Mouse (Mus musculus) spleen, postnatal 4 days (tissue): ENCODE data around the gene Ntm.

Experiments
- DNase-seq, 2 experiments: peaks; one replicate each; pipeline ENCODE4 v3.0.0; 2022; ENCODE audit warnings: low spot score in 2 of 2

The Ntm gene

DNA sequence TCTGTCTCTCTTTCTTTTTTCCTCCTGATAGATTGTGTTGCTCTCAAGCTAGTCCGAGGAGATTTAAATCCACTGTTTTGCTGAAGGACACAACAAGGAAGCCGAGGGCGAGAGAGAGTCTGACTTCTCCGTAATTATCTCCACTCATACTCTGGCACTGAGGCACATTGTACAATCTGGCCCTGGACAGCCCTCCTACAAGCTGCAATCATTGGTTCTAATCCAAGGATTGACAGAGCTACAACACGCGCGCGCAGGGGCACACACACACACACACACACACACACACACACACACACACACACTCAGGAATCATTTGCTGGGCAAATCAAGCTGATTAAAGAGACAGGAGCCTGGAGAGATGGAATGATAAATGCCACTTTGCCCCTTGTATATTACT is at the start of gene Ntm:
Gene Ntm, minus strand, starts transcription at position 164 of the 400 bp plus-strand sequence.
- no peak for DNase-seq

DNA sequence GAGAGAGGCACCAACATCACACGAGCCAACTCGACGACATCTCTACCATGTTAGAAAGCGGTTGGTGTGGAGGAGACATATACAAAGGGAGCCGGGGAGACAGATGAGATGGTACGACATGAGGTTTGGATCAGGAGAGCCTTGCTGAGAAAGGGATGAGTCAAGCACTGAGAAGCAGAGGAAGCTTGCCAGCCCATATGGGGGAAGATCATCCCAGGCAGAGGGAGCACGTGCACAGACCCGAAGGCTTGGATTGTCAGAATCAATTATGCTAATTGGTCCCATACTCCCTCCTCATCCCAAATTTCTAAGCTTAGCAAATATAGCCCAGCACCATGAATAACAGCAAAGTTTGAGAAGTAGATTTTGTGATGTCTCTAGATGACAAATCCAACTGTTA is 42.8 kb upstream of the Ntm start:
- no peak for DNase-seq

DNA sequence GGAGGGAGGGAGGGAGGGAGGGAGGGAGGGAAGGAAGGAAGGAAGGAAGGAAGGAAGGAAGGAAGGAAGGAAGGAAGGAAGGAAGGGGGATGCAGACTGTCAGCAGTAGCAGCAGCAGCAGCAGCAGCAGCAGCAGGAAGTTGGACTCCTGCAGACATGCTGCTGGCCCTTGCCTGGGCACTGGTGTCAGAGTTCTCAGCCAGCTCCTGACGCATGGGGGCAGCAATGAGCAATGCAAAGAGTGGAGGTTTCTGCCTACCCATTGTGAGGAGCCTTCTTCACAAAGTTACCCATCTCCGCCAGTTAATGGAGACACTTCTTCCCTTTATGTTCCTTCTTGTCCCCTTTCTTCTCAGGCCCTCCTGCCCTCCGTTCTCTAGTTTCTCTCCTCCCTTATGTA is 40.7 kb upstream of the Ntm start:
- DNase-seq = no peak

DNA sequence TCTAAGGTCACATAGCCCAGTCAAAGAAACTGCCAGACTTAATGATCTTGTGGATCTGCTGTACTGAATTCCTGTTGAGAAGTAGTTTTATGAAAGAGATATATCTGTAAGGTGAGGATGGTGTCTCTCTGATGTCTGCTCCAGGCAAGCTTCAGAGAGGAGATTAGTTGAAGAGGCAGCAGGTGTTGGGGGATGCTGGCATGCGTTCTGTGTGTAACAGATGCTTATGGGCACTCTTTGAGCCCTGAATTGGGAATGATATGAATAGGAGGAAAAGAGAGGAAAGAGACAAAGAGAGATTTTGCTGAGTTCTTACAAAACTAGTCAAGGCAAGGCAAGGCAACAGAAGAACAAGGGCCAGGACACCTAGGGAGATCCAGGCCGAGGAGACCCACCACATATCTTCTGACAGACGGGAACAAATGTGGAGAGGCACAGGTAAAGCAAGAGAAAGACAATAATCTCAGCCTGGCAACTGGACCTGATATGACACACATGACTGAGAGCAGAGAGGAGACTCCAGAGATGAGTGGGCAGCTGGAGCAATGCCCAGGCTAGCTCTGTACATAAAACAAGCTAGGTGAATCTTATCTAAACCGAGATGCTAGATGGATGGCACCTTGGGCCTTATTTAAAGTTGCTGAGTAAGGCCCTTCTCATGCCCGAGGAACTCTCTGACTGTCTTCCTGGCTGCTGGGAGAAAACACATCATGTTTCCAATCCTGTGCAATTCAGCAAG is 18.4 kb upstream of the Ntm start:
- no peak for DNase-seq

DNA sequence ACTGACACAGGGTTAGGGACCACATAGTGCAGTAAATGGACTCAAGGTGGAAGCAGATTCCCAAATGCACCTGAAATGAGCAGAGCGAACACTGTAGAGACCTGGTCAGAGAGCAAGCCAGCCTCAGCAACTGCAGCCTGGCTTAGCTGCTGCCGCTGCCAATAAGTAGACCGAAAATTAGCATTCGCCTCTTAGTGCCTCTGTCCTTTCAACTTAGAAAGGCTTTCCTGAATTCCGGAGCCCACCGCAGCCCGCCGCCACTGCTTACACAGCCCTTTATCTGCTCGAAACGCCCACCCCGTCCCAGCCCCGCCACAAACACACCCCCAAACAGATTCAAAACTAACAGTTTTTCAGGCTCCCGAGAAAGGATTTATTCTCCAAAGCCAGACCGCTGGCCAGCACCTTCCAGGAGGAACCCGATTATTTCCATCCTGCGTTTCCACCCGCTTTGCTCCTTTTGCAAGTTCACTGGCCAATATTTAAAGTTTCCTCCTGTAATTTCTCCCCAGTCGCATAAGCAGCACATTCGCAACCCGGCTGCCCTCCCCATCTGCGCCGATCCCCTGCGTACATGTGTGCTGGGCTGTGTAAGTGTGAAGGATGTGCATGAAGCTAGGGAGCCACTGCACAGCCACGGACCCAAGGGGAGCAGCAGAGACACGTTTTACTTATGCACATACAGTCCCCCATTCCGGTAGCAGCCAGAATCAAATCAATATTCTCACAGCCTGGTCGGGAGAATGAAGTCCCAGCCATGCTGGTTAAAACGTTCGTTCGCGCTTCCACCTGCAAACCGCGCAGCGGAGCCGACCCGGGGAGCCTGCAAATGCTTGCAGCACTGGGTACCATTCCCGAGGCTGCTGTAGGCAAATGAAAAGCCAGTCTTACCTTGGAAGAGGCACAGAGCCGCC is 730 bp downstream of the Ntm start:
- no peak for DNase-seq

DNA sequence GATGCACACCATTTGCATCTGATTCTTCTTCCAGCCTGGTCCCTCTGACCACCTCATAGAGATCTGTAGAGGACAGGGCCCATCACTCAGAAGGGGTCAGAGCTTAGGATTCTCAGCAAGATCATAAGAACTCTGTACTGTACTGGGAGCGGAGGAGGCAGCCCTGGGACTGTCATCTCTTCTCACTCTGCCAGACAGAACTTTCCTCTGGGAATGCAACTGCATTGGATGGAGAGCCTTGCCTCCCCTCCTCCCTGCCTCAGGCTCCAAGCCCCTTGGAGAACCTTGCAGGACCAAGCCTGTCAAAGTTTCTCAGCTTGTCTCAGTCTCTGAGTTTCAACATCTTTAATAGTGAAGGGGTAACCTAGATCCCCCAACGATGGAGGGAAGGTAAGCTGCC is 1.4 kb downstream of the Ntm start:
- no peak for DNase-seq

DNA sequence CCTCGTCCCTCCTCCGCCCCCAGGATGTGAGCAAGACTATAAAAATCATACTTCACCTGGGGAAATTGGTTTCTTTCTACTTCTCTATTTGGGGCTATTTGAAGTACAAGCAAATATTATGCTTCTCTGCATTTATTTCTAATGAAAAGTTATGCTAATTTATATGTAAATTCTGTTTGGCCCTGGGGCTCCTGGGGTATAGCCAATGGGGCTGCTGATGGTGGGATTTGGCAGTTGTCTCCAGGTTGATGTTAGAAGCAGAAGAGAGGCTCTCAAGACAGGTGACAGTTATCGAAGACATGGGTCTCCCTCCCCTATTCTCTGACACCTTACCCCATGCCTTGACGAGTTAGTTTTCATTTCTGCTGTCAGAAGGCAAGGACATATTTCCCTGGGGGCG is 2.2 kb downstream of the Ntm start:
- DNase-seq = no peak

DNA sequence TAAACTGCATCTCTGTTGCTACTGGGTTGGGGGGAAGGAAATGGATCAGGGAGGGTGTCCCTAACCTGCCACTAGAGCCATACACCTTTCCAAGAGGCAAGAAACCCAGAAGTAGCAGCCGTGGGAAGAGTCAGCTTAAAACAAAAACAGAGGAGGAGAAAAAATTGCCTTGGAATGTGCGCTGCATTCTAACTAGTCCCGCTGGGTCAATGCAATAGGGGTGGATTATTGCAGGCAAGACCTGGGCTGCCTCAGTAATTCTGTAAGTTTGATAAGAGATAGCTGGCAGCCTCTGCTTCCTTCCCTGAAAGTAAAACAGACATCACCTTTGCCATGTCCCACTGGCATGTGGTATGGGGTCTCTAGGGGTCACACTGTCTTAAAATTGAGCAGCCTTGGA is 2.7 kb downstream of the Ntm start:
- no peak for DNase-seq

DNA sequence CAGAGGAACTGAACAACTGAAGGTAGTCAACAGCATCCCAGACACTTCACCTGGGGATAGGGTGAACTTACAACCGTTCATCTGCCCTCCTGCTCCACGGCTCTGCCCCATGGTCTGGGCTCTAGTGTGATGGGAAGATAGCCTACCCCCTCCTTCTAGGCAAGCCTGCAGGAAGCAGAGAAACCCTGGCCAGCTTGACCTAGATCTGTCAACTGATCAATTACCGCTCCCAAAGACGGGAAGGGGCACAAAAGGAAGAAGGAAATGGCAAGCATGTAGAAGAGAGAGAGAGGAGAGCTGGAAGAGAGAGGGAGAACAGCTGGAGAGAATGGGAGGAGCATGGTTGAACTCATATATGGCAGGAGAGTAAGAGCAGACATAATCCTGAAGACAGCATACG is 6.0 kb downstream of the Ntm start:
- no peak for DNase-seq

DNA sequence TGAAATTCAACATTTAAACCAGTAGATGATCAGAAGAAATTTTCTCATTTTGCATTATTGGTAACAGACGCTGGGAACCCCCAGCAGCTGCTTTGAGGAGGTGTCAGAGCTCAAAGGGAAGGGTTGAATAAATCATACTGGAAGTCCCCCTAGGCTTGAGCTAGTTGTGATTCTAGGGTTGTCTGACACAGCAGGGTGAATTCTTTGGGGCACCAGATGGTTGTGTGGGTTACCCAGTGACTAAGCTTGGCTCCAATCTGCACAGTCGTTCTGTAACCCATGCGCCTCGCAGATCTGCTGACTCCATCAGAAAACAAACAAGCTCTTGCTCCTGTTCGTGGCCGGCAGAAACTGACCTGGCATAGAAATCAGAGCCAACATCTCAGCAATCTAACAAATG is 8.9 kb downstream of the Ntm start:
- no peak for DNase-seq

DNA sequence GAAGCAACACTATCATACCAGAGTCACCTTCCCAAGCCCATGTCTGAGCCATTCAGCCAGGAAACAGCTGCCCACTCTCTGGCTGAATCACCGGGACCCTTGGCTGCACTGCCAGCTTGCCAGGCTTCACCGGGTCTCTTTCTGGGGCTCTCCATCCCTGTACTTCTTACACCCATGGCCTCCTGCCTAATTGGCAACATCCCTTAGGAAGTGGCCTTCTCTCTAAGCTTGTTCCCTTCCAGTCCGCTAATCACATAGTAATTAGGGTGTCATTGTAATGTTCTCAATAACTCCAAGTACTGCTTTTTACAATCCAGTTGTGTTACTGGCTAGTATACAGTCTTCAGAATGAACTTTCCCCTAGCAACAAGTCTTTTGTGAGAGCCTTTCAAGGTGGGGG is 13.9 kb downstream of the Ntm start:
- no peak for DNase-seq

DNA sequence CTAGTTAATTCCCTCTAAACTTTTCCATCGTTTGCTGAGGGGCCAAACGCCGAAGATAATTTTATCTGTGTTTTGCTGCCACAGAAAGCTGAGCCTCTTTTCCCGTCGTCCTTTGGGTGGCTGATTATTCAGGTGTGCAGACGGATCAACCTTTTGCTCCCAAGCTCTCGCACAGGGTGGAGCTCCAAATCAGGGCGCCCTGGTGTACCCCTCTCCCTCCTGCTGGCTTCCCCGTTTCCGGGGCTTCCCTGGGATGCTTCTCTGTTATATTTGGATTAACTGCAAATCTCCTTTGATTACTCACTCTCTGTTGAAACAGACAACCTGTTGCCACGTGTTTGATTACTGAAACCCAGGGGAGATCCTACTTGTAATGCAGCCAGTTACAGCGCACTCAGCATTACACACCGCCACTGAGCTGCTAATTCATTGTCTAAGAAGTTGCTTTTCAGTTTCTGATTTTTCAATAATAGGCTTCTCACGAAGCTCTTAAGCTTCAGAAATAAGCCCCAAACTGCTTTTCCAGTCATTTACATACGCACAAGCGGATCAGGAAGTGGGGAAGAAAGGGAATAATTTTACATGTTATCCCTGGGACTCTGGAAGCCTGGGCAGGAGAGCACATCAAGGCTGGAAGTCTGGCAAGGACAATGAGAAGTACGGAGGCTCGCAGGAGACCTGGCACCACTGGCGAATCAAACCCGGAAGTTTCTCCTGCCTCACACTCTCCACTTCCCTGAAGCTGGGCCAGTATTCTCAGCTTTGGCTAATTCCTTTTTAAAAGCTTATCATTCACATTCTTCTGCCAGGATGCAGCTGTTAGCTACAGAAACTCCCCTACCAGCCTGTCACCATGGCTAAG is 19.5 kb downstream of the Ntm start:
- no peak for DNase-seq

DNA sequence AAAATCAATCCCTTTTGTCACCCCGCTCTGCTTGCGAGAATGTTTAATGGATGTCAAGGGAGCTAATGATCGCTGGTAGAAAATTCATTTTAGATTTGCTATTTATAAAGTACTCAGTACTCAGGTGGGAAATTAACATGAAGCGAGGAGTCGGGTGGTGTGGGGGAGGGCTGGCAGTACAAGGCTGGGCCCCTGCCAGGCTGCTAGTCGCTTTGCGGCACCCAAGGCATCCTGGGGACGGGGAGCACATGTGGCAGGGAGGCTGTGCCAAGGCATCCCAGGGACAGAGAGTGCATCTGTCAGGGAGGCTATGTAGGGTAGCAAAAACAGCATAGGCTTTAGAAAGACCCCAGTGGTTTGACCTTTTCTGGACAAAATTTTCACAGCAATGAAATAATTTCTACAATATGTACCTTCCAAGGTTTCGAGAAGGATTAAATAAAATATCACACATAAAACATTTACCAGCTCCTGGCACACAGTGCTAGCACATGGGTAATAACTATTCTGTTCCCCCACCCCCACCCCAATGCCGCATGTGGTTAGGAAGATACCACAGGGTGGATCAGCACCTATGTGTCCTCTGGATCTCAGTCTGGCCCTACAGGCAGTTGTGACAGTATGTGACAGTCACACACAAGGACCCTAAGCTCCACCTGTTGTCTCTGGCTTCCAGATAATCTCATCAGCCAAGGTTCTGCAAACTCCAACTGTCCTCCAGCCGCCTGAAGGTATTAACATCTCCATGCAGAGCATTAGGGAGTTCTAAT is 20.6 kb downstream of the Ntm start:
- DNase-seq = no peak

DNA sequence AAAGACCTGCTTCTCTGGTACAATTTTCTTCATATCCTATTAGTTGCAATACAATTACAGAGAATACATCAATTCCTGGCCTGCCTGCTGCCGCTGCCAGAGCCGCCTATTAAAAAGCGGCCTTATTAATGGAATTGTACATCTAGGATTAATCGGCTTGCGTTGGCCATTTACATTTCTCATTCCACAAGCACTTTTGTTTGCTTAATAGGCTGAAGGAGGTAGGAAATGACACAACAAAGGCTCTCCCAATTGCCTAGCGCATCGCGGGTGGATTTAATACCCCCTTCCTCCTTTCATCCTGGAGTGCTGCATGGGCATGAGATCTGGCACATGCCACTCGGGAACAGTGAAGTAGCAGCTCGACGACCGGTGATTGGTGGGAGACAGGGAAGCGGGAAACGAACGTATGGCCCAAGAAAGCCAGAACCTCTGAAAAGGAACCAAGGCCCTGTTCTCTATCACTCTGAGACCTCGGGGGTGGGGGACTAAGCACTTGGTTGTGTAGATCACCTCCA is 23.4 kb downstream of the Ntm start:
- no peak for DNase-seq

DNA sequence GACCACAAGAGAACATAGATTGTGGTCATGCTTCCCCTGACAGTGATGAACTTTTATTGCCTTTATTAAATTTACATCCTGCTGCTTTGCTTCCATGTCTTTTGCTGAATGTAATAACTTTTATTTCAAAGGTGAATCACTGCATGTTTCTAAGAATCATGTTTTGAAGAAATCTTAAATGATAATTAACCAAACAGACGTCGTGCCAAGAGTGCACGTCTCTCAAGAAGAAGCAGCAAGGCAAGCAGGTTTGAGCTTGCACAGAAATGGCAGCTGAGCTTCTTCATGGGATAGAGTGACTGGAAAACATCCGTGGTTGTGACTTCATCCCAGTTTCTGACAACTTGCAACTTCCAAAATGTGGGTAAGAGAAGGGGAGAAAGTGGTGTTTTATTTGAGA is 34.1 kb downstream of the Ntm start:
- DNase-seq = no peak

DNA sequence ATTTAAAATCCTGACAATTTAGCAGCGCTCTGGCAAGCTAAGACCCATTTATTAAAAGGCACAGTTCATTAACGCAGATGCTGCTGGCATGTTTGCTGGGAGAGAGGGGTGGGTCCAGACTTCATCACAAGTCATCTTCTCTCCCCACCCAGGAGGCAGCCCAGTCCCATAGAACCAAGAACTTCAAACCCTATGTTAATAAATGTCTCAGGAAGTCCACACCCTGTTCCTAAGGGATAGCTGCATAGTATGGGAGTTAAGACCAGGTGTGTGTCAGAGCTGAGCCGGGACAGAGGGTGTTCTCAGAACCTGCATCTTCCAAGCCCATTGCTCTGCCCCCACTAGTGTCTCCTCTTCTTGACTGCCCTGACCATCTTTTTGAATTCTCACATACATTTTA is 37.6 kb downstream of the Ntm start:
- DNase-seq = no peak

DNA sequence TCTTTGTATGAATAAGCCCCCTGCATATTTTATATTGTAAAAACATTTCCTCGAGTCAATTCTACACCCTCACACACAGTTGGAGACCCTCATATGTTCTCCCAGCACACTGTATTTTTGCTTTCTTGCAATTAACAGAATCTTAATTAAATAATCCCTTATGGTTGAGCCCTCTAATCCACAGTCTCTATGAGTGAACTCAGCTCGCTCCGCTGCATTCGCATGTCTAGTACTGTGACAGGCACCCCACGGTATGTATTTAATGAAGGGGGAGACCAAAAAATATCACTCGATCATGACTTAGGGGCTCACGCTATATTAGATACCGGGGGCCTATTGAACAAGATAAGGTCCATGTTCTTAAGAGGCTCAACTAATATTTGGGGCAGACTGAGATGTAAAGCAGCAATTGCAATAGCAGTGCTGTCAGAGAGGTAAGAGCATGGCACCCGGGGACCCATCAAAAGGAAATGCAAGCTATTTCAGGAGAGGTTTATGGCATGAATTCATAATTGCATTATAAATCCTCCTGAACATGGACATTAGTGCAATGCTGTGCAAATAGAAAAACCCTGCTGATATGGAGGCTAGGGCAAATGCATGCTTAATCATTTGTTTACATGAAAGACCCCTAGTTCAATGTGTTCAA is 64.4 kb downstream of the Ntm start:
- DNase-seq = no peak

DNA sequence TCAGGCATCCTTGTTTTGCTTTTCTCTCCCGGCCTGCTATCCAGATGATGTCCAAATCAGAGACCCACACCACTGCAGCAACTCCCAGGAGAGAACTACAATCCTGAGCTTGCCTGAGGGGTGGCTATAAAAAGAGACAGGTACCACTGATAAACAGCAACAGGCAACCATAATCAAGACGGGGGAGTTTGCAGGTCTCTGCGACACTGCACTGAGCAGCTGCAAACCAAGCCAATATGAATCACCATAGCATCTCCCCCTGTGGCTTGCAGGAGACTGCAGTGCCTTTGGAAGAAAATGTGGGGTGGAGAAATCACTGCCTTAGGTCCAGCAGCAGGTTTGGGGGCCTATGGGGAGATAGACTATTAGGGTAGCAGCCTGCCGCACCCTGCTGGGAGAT is 65.5 kb downstream of the Ntm start:
- no peak for DNase-seq

DNA sequence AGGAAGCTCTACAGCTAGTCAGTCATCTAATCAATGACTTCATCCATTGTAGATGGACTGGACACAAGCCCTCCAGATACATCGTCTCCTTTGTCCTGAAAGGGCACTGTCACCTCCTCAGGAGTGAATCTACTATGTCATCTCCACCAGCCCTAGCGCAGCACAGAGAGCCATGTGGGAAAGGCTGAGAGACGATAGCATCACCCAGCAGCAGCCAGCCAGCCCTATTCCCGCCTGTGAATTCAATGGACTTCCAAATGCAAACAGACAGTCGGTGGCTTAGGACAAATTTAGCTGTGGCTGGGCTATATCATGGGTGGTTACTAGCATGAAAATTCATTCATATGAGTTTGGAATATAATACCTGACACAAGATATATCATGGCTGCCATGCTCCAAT is 70.1 kb downstream of the Ntm start:
- no peak for DNase-seq

DNA sequence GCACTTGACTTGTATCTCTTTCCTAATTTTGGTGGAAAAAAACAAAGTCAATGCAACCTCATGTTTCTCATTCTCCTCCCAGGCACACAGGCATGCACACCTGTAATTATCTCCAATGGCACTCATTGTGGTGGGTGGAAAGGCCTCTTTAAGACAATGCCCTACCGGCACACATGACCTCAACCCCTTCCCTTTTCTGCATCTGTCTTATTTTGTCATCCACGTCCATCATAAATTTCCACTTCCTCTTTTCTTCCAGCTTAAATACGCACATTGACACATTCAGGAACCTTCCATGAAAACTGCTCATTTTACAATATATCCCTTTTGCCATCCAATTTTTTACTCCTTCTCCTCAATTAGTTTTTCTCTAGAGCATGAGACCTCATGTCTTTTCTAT is 74.2 kb downstream of the Ntm start:
- DNase-seq = no peak

DNA sequence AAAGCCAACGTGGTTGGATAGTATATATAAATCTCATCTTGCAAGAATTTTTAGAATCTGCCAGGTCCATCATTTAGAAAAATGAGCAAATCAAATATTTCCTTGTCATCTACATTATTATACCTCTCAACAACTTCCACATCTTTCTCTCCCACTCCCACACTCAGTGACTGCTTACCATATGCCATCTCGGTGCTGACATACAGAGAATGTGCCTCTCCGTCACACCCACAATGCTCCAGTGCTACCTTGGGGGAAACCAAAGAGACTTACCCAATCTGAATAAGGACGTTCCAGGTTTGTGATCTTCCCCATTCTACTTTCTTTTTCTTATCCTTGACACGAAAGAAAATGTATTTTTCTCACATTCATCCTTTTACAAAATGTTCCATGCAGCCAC is 75.0 kb downstream of the Ntm start:
- DNase-seq = no peak
